Mouse (Mus musculus): ENCODE data around the gene Tmem258. TPM values are rescaled to one million over a fixed set of nuclear protein-coding genes. Genes with fewer than 3 reads are reported as not detected.
A peak's percentile ranks its signal among the peaks of the same experiment; 100 is the strongest.

Gene Tmem258
- polyA plus RNA-seq, 1 experiment = 146 TPM

DNA sequence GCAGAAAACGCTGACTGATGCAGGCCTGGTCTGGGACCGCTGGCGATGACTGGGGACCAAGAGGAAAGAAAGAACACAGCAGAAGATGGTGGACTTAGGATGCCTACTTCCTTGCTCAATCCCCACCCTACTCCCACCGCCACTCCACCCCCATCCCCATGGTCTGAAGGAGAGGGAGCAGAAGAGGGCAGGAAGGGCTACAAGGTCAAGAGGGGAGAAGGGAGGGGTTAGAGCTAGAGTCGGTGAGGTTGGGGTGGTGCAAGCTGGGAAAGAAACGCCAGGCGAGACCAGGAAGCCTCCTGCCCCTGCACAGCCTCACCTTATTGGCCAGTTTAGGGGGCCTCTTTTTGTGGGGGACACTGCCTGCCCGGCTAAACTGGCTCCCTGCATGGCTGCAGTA lies 12.3 kb downstream of the Tmem258 start:
- TF ChIP-seq CTCF (IDR thresholded peaks at IDR 0.05; ENCODE audit: low read depth, low read length) (no peak), POLR2A (IDR thresholded peaks at IDR 0.05; ENCODE audit: borderline replicate concordance, low read depth, low read length) (no peak)
- no peak overlapping the region for H3K27ac ChIP-seq (ENCODE audit: insufficient read depth, low read depth, low read length)
- no peak overlapping the region for H3K4me3 ChIP-seq (ENCODE audit: insufficient read depth, low read length)
- peaks cover 3% of the 10 kb centered on the region for H3K4me1 ChIP-seq (ENCODE audit: control insufficient read depth, insufficient read depth, low read length)

DNA sequence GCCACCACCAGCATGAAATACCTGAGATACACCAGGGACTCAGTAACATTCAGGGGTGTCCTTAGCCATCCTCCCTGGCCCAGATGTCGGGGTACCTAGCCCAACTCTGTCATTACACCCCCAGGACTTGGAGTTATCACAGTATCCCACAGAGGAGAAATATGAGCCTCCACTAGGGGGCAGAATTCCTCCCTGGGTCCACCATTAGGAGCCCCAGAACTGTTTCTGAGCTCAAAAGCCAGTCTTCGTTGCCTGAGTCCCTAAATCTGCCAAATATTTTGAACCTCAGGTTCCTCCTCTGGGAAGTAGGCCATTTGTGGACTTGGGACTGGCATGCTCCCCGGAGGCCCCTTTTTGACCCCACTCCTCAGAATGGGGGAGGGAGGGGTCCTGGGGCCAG lies 15.3 kb downstream of the Tmem258 start:
- Histone ChIP-seq H3K27ac (ENCODE audit: insufficient read depth, low read depth, low read length) (no peak overlapping the region), H3K4me1 (ENCODE audit: control insufficient read depth, insufficient read depth, low read length) (no peaks in the 10 kb centered on the region), H3K4me3 (ENCODE audit: insufficient read depth, low read length) (no peak overlapping the region)
- TF ChIP-seq POLR2A (IDR thresholded peaks at IDR 0.05; ENCODE audit: borderline replicate concordance, low read depth, low read length) (no peak), CTCF (IDR thresholded peaks at IDR 0.05; ENCODE audit: low read depth, low read length) (peak; percentile 89)

DNA sequence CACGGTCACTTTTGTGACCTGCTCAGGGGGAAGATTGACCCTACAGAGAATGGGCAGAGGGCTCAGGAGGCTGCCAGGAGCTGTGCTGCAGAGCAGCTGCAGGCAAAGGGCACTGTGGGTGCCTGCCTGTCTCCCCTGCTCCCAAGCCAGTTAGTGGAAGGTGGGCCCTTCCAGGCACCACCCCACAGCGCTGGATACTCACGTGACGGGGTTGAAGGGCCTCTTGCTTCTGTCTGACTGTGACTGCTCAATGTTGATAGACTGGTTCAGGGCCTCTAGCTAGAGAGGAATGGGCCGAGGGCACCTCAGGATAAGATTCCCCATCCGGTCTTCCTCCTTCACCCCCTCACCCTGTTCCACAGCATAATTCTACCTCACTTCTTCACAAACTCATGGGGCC lies 15.8 kb downstream of the Tmem258 start:
- Histone ChIP-seq H3K27ac (ENCODE audit: insufficient read depth, low read depth, low read length) (no peak overlapping the region), H3K4me1 (ENCODE audit: control insufficient read depth, insufficient read depth, low read length) (no peaks in the 10 kb centered on the region), H3K4me3 (ENCODE audit: insufficient read depth, low read length) (no peak overlapping the region)
- TF ChIP-seq CTCF (IDR thresholded peaks at IDR 0.05; ENCODE audit: low read depth, low read length) = no peak
- no peak for TF ChIP-seq POLR2A (IDR thresholded peaks at IDR 0.05; ENCODE audit: borderline replicate concordance, low read depth, low read length)

DNA sequence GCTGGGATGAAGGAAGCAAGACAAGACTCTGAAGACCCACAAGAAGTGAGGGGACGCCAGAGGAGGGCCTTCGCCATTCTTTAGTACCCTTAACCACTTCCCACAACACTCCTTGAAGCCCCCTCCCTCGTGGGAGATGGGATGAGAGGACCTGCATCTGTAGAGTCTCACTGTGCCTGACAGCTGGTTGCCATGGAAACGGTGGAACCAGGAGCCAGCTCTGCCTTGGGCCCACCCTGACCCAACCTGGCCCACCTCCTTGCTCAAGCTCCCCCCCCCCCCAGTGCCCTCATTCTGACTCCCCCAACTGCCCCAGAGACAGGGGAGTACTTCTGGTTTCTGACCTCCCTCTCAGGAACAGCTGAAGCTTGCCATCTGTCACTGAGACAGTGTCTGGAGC lies 17.8 kb downstream of the Tmem258 start:
- Histone ChIP-seq H3K4me1 (ENCODE audit: control insufficient read depth, insufficient read depth, low read length) (no peaks in the 10 kb centered on the region), H3K27ac (ENCODE audit: insufficient read depth, low read depth, low read length) (no peak overlapping the region), H3K4me3 (ENCODE audit: insufficient read depth, low read length) (no peak overlapping the region)
- TF ChIP-seq POLR2A (IDR thresholded peaks at IDR 0.05; ENCODE audit: borderline replicate concordance, low read depth, low read length) (no peak), CTCF (IDR thresholded peaks at IDR 0.05; ENCODE audit: low read depth, low read length) (no peak)

DNA sequence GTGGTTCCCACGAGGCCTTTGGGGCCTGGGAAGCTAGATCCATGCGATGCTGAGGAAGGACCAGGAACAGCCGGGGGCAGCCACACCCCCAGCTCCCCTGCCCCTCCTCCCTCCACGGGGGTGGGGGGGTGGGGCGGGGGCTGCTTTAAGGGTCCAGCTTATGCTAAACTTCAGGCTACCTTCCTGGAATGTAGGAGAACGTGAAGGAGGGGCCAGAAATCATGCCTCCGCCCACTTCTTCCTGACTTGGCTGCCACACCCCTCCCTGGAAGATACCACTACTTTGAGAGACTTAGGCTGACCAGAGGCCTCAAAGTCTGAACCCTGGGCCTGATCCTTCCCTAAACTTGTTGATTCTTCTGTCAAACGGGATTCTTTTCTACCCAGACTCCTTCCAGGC lies 18.8 kb downstream of the Tmem258 start:
- no peak overlapping the region for H3K27ac ChIP-seq (ENCODE audit: insufficient read depth, low read depth, low read length)
- no peak overlapping the region for H3K4me3 ChIP-seq (ENCODE audit: insufficient read depth, low read length)
- TF ChIP-seq CTCF (IDR thresholded peaks at IDR 0.05; ENCODE audit: low read depth, low read length) = no peak
- TF ChIP-seq POLR2A (IDR thresholded peaks at IDR 0.05; ENCODE audit: borderline replicate concordance, low read depth, low read length) = no peak
- no peaks in the 10 kb centered on the region for H3K4me1 ChIP-seq (ENCODE audit: control insufficient read depth, insufficient read depth, low read length)

DNA sequence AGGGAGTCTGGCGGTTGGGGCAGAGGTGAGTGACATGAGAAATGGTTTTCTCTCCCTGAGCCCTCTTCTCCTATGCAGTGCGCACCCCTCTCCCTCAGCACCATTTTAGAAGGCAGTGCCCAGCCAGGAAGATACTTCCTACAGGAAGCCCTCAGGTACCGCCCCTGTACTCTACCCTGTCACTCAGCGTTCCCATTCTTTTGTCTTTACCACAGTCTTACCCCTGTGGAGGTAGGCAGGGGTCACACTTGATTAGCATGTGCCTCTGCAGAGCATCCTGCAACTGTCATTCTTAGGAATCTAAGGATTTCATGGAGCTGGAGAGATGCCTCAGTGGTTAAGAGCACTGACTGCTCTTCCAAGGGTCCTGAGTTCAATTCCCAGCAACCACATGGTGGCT lies 19.7 kb downstream of the Tmem258 start:
- no peaks in the 10 kb centered on the region for H3K4me1 ChIP-seq (ENCODE audit: control insufficient read depth, insufficient read depth, low read length)
- no peak overlapping the region for H3K4me3 ChIP-seq (ENCODE audit: insufficient read depth, low read length)
- no peak for TF ChIP-seq POLR2A (IDR thresholded peaks at IDR 0.05; ENCODE audit: borderline replicate concordance, low read depth, low read length)
- TF ChIP-seq CTCF (IDR thresholded peaks at IDR 0.05; ENCODE audit: low read depth, low read length) = no peak
- no peak overlapping the region for H3K27ac ChIP-seq (ENCODE audit: insufficient read depth, low read depth, low read length)

DNA sequence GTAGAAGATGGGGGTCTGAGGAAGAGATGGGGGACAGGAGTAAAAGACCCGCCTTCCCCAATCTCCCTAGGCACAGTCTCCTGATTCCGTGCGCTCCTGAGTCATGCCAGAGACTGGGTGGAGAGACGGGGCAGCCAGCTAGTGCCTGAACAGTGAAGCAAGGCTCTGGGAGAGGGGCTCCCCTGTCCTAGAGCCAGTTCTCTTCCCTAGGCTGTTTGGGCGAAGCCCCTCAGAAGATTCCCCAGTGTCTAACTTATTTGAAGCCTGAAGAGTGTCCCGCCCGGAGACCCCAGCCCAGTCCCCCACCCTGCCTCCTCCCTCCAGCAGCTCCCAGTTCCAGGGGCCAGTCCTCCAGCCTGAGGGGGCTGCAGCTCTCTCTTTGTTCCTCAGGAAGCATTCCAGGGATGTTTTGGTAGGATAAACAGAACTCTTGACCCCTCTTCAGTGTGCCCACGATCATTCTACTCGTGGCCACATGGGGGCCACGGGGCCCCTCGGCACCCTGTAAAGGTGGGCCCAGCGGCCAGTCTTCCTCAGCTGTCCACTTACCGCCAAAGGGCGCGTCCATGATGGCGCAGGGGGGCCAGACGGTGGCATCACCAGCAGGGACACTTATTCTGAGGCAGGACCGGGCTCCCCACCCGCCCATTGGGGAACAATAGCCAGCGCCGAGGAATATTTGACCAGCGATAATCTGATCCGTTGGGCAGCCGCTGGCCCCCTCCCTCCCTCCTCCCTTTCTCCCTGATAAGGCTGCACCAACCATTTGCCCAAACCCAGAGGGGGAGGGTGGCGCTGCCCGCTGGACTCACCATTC lies 21.0 kb downstream of the Tmem258 start:
- Histone ChIP-seq H3K27ac (ENCODE audit: insufficient read depth, low read depth, low read length) (no peak overlapping the region), H3K4me3 (ENCODE audit: insufficient read depth, low read length) (no peak overlapping the region), H3K4me1 (ENCODE audit: control insufficient read depth, insufficient read depth, low read length) (no peaks in the 10 kb centered on the region)
- TF ChIP-seq POLR2A (IDR thresholded peaks at IDR 0.05; ENCODE audit: borderline replicate concordance, low read depth, low read length) (no peak), CTCF (IDR thresholded peaks at IDR 0.05; ENCODE audit: low read depth, low read length) (no peak)

DNA sequence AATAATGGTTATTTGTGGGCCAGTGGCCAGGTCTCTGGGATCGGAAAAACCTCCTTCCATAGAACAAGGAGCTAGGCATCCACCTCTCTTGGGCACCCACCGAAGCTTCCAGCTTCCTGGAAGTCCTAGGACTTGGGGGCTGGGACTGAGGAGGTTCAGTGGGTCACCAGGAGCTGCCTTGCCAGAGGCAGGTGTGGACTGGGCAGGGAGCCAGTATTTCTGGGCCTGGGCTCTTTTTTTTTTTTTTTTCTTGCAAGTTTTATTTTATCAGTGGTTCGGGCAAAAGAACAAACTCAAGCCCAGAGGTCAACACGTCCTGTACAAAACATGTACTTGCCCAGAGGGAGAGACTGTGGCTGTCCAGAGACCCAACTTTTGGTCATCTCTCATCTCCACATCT lies 22.0 kb downstream of the Tmem258 start:
- Histone ChIP-seq H3K4me3 (ENCODE audit: insufficient read depth, low read length) (no peak overlapping the region), H3K27ac (ENCODE audit: insufficient read depth, low read depth, low read length) (no peak overlapping the region), H3K4me1 (ENCODE audit: control insufficient read depth, insufficient read depth, low read length) (no peaks in the 10 kb centered on the region)
- TF ChIP-seq CTCF (IDR thresholded peaks at IDR 0.05; ENCODE audit: low read depth, low read length) (no peak), POLR2A (IDR thresholded peaks at IDR 0.05; ENCODE audit: borderline replicate concordance, low read depth, low read length) (no peak)

DNA sequence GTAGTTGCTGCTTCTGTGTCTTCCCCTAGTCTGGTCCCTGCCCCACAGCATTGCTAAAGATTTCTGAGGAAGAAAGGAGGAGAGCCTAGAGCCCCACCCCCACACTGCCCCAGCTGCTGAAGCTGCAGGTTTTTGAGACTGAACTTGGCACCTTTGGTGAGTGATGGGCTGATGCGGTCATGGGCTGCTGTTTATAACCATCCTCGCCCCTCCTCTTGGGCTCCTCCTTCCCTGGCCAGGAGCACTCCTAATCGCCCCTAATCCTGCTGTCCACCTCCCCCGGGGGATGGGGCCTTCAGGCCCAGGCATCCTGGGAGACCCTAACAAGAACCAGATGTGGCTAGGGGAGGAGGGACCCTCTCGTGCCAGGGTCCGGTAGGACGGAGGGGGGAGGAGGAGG lies 27.2 kb downstream of the Tmem258 start:
- TF ChIP-seq POLR2A (IDR thresholded peaks at IDR 0.05; ENCODE audit: borderline replicate concordance, low read depth, low read length) (no peak), CTCF (IDR thresholded peaks at IDR 0.05; ENCODE audit: low read depth, low read length) (no peak)
- H3K27ac ChIP-seq (ENCODE audit: insufficient read depth, low read depth, low read length) = no peak overlapping the region
- H3K4me3 ChIP-seq (ENCODE audit: insufficient read depth, low read length) = no peak overlapping the region
- no peaks in the 10 kb centered on the region for H3K4me1 ChIP-seq (ENCODE audit: control insufficient read depth, insufficient read depth, low read length)

DNA sequence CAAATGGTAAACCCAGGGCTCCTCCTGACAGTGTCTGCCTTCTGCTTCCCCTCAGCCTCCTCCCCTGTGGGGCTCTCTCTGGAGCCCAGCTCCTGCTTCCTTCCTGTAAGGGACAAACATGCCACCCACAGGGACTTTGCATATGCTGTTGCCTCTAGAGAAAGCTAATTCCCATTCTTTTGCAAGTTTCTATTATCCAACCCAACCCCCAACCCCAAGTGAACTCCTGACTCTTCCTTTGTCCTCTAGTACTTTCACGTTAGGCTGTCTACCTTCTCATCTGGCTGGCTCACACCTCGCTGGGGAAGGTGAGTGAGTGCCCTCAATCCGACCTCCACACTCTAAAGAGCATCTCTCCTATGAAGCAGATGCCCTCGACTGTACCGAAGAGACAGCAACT lies 28.1 kb downstream of the Tmem258 start:
- Histone ChIP-seq H3K27ac (ENCODE audit: insufficient read depth, low read depth, low read length) (no peak overlapping the region), H3K4me1 (ENCODE audit: control insufficient read depth, insufficient read depth, low read length) (no peaks in the 10 kb centered on the region), H3K4me3 (ENCODE audit: insufficient read depth, low read length) (no peak overlapping the region)
- TF ChIP-seq POLR2A (IDR thresholded peaks at IDR 0.05; ENCODE audit: borderline replicate concordance, low read depth, low read length) = no peak
- no peak for TF ChIP-seq CTCF (IDR thresholded peaks at IDR 0.05; ENCODE audit: low read depth, low read length)

All from bone marrow macrophage, adult 2 months (primary cell).